8 mouse cellular contexts compared by ENCODE assay signal in the genomic region with DNA sequence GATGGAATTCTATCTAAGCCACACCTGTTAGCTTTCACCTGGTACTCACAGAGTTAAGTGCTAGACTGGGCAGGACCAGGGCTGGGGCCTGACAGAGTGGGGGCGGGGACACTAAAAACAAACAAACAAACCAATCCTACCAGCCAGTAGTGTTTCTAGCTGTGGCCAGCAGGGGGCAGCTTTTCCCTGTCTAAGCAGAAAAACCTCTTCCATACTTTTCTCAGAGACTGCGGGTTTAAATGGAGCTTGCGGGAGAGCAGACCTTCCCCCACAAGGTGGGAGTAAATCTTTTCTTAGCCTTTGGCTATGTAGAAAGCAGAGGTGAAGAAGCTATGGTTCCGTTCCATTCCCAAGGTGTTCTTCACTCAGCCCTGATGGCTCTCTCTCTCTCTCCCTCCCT.
DNase-seq lines count a peak whose midpoint lies in the region; ATAC-seq and TF ChIP-seq lines count a peak whose summit lies in the region.

No protein-coding gene starts in this region.

- TF ChIP-seq POLR2A in olfactory bulb, adult 2 months (IDR thresholded peaks at IDR 0.05; ENCODE audit: insufficient read depth, low read depth, low read length), result no peak

- H3K4me2 ChIP-seq in embryonic facial prominence, embryonic 11.5 days (ENCODE audit: low read depth, low read length), result no peak overlapping the region
- peak overlapping the region; percentile 56 for H3K4me2 ChIP-seq in heart, embryonic 15.5 days
- H3K4me2 ChIP-seq in liver, embryonic 14.5 days (ENCODE audit: low read depth), result no peak overlapping the region

- H3K9me3 ChIP-seq in embryonic facial prominence, embryonic 11.5 days (replicated peaks; ENCODE audit: control insufficient read depth, low read length), result no peaks in the 10 kb centered on the region; the same call in 1 of the 2 replicates
- H3K9me3 ChIP-seq in heart, embryonic 15.5 days (replicated peaks), result no peaks in the 10 kb centered on the region
- no peaks in the 10 kb centered on the region; the same call in 1 of the 2 replicates for H3K9me3 ChIP-seq in liver, embryonic 14.5 days (ENCODE audit: control insufficient read depth, low read length)

- H3K27me3 ChIP-seq in embryonic facial prominence, embryonic 11.5 days (ENCODE audit: control insufficient read depth, insufficient read depth, low read length), result 0 out of 2 replicates have a peak, but pooled peaks cover 2% of the 10 kb centered on the region
- H3K27me3 ChIP-seq in heart, embryonic 15.5 days, result no peaks in the 10 kb centered on the region; the same call in 1 of the 2 replicates
- no peaks in the 10 kb centered on the region for H3K27me3 ChIP-seq in liver, embryonic 14.5 days (ENCODE audit: control insufficient read depth, insufficient read depth, low read length)

- TF ChIP-seq CTCF in liver, embryonic 14.5 days (IDR thresholded peaks at IDR 0.05; ENCODE audit: low read depth), result peak; percentile 76
- TF ChIP-seq CTCF in olfactory bulb, adult 2 months (IDR thresholded peaks at IDR 0.05; ENCODE audit: insufficient read depth, low read depth, low read length), result peak; percentile 33; the same call in 1 of the 2 replicates

- H3K27ac ChIP-seq in embryonic facial prominence, embryonic 11.5 days (replicated peaks; ENCODE audit: low read depth, low read length), result no peak overlapping the region
- no peak overlapping the region for H3K27ac ChIP-seq in heart, embryonic 15.5 days
- H3K27ac ChIP-seq in liver, embryonic 14.5 days, result no peak overlapping the region
- no peak overlapping the region for H3K27ac ChIP-seq in olfactory bulb, adult 2 months (ENCODE audit: insufficient read depth, low read depth, low read length)

- H3K36me3 ChIP-seq in embryonic facial prominence, embryonic 11.5 days (replicated peaks; ENCODE audit: control insufficient read depth, insufficient read depth, low read depth, low read length), result no peaks in the 10 kb centered on the region
- H3K36me3 ChIP-seq in heart, embryonic 15.5 days, result no peaks in the 10 kb centered on the region
- H3K36me3 ChIP-seq in liver, embryonic 14.5 days (replicated peaks; ENCODE audit: control insufficient read depth, insufficient read depth, low read depth), result no peaks in the 10 kb centered on the region

- no peak for ATAC-seq in embryonic facial prominence, embryonic 11.5 days (replicated peaks; ENCODE audit: insufficient number of reproducible peaks, low FRiP score, low TSS enrichment, low read depth)
- no peak for ATAC-seq in heart, embryonic 15.5 days (replicated peaks; ENCODE audit: insufficient number of reproducible peaks, insufficient read depth, low FRiP score, low read depth)
- ATAC-seq in liver, embryonic 14.5 days (ENCODE audit: insufficient read depth), result no peak; the same call in 1 of the 2 replicates

- WGBS in embryonic facial prominence, embryonic 11.5 days, result 2% methylated on average over 4 of the region's 4 CpGs
- 15% methylated on average over 4 of the region's 4 CpGs for WGBS in heart, embryonic 15.5 days
- WGBS in liver, embryonic 14.5 days (ENCODE audit: insufficient replicate concordance), result 21% methylated on average over 4 of the region's 4 CpGs
- under 1% methylated on average over 4 of the region's 4 CpGs for WGBS in olfactory bulb, adult 2 months

- H3K9ac ChIP-seq in embryonic facial prominence, embryonic 11.5 days (replicated peaks; ENCODE audit: low read length), result no peak overlapping the region
- H3K9ac ChIP-seq in heart, embryonic 15.5 days, result no peak overlapping the region
- no peak overlapping the region for H3K9ac ChIP-seq in liver, embryonic 14.5 days (replicated peaks)

- no peak overlapping the region for H3K4me3 ChIP-seq in embryonic facial prominence, embryonic 11.5 days (ENCODE audit: low read depth, low read length)
- no peak overlapping the region for H3K4me3 ChIP-seq in heart, embryonic 15.5 days
- no peak overlapping the region for H3K4me3 ChIP-seq in liver, embryonic 14.5 days (ENCODE audit: insufficient read depth in 1 of 2, low read depth in 2 of 2, low read length in 2 of 2)
- no peak overlapping the region for H3K4me3 ChIP-seq in olfactory bulb, adult 2 months (ENCODE audit: insufficient read depth, low read depth, low read length)

- TF ChIP-seq EP300 in liver, embryonic 14.5 days (IDR thresholded peaks at IDR 0.05; ENCODE audit: low read depth), result no peak

- no peaks in the 10 kb centered on the region; the same call in 1 of the 2 replicates for H3K4me1 ChIP-seq in embryonic facial prominence, embryonic 11.5 days (ENCODE audit: control insufficient read depth, insufficient read depth, low read length)
- peaks cover 30% of the 10 kb centered on the region for H3K4me1 ChIP-seq in heart, embryonic 15.5 days (replicated peaks)
- peaks cover 4 to 18% of the 10 kb centered on the region in 2 experiments for H3K4me1 ChIP-seq in liver, embryonic 14.5 days (replicated peaks; ENCODE audit: control insufficient read depth in 2 of 2, insufficient read depth in 2 of 2, low read length in 1 of 2)
- peaks cover 8% of the 10 kb centered on the region for H3K4me1 ChIP-seq in olfactory bulb, adult 2 months (ENCODE audit: control insufficient read depth, insufficient read depth, low read length)

- peak; percentile 37 for DNase-seq in CD4-positive helper T cell, adult 2 months (ENCODE audit: low read depth, low spot score)
- peak; percentile 94 for DNase-seq in ZHBTc4 (ENCODE audit: low read depth, low spot score)
- peak; percentile 78 for DNase-seq in embryonic facial prominence, embryonic 11.5 days (ENCODE audit: low spot score)
- DNase-seq in kidney, postnatal 25 days, result peak; percentile 78 to 79
- DNase-seq in liver, embryonic 14.5 days (ENCODE audit: low read depth in 3 of 3, low spot score in 3 of 3), result peak in 1 of 3 experiments; percentile 37
- no peak for DNase-seq in spleen, adult 12 weeks (ENCODE audit: low spot score)
